Comparison of ENCODE assay signal across 9 mouse cellular contexts in the genomic region with DNA sequence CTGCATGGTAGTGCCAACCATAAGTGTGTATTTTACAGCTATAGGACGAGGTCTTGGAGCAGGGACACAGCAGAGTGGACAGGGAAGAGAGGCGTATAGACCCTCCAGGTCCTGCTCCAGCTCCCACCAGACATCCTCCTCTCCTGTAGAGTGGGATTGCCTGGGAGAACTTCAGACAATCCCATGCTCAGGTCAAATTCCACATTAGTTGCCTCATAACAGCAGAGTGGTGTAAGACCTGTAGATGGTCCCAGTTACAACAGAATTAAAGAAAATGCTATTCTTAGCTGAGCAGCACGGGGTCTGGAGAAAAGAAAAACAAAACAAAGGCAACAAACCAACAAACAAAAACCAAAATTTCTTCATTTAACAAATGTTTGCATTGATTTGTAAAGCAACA. TPM values are rescaled to one million over a fixed set of nuclear protein-coding genes. Genes with fewer than 3 reads are reported as not detected.
A peak's percentile ranks its signal among the peaks of the same experiment; 100 is the strongest.
DNase-seq lines count a peak whose midpoint lies in the region; ATAC-seq and TF ChIP-seq lines count a peak whose summit lies in the region.
"Had no signal": no experiment of that assay in that cellular context is flagged by ENCODE, and none has a peak within 500 bp of the region (broad histone marks: within the 10 kb centered on the region; RNA-seq: fewer than 3 reads in every experiment).

No protein-coding gene starts in this region.

- H3K27ac ChIP-seq in forebrain, postnatal 0 days (ENCODE audit: low read depth, low read length), result no peak overlapping the region
- no peak overlapping the region for H3K27ac ChIP-seq in forebrain, embryonic 14.5 days (ENCODE audit: low read depth, low read length)
- no peak overlapping the region for H3K27ac ChIP-seq in liver, embryonic 12.5 days
- H3K27ac ChIP-seq in liver, embryonic 15.5 days (replicated peaks), result peak overlapping the region; percentile 34; the same call in 1 of the 2 replicates
- no peak overlapping the region for H3K27ac ChIP-seq in stomach, embryonic 15.5 days
- no peak overlapping the region for H3K27ac ChIP-seq in kidney, embryonic 14.5 days (ENCODE audit: low read depth, low read length)

- no peaks in the 10 kb centered on the region for H3K9me3 ChIP-seq in forebrain, postnatal 0 days (ENCODE audit: low read length)
- no peaks in the 10 kb centered on the region for H3K9me3 ChIP-seq in forebrain, embryonic 14.5 days (replicated peaks; ENCODE audit: control insufficient read depth, low read length)
- H3K9me3 ChIP-seq in liver, embryonic 12.5 days (replicated peaks), result no peaks in the 10 kb centered on the region
- no peaks in the 10 kb centered on the region for H3K9me3 ChIP-seq in liver, embryonic 15.5 days (replicated peaks)
- no peaks in the 10 kb centered on the region for H3K9me3 ChIP-seq in stomach, embryonic 15.5 days
- H3K9me3 ChIP-seq in kidney, embryonic 14.5 days (ENCODE audit: control insufficient read depth, low read length), result no peaks in the 10 kb centered on the region

- no peak overlapping the region for H3K4me3 ChIP-seq in forebrain, postnatal 0 days (ENCODE audit: low read depth, low read length)
- no peak overlapping the region for H3K4me3 ChIP-seq in forebrain, embryonic 14.5 days (ENCODE audit: low read depth, low read length)
- H3K4me3 ChIP-seq in liver, embryonic 12.5 days, result no peak overlapping the region
- H3K4me3 ChIP-seq in liver, embryonic 15.5 days (replicated peaks), result peak overlapping the region; percentile 63
- peak overlapping the region; percentile 60 for H3K4me3 ChIP-seq in stomach, embryonic 15.5 days (replicated peaks)
- H3K4me3 ChIP-seq in kidney, embryonic 14.5 days (ENCODE audit: low read length), result no peak overlapping the region

- H3K4me1 ChIP-seq in forebrain, postnatal 0 days (ENCODE audit: insufficient read depth), result peaks cover 14% of the 10 kb centered on the region
- peaks cover 12% of the 10 kb centered on the region; the same call in 1 of the 2 replicates for H3K4me1 ChIP-seq in forebrain, embryonic 14.5 days (ENCODE audit: control insufficient read depth, insufficient read depth, low read length)
- peaks cover 68% of the 10 kb centered on the region for H3K4me1 ChIP-seq in liver, embryonic 12.5 days
- peaks cover 63% of the 10 kb centered on the region for H3K4me1 ChIP-seq in liver, embryonic 15.5 days (replicated peaks)
- peaks cover 9% of the 10 kb centered on the region; the same call in 1 of the 2 replicates for H3K4me1 ChIP-seq in stomach, embryonic 15.5 days
- H3K4me1 ChIP-seq in kidney, embryonic 14.5 days (ENCODE audit: control insufficient read depth, insufficient read depth, low read length), result peaks cover 11% of the 10 kb centered on the region

- no peak for DNase-seq in forebrain, postnatal 0 days
- DNase-seq in forebrain, embryonic 14.5 days (ENCODE audit: low spot score), result no peak
- DNase-seq in liver, result no peak
- DNase-seq in urinary bladder, postnatal 14 days (ENCODE audit: low spot score), result no peak
- DNase-seq: kidney, postnatal 10 days had no signal

- no peak for TF ChIP-seq CTCF in forebrain, postnatal 0 days (IDR thresholded peaks at IDR 0.05; ENCODE audit: low read depth)

- H3K9ac ChIP-seq in forebrain, postnatal 0 days, result no peak overlapping the region
- no peak overlapping the region for H3K9ac ChIP-seq in forebrain, embryonic 14.5 days (ENCODE audit: low read length)
- no peak overlapping the region for H3K9ac ChIP-seq in liver, embryonic 12.5 days
- no peak overlapping the region for H3K9ac ChIP-seq in liver, embryonic 15.5 days
- no peak overlapping the region for H3K9ac ChIP-seq in stomach, embryonic 15.5 days
- no peak overlapping the region for H3K9ac ChIP-seq in kidney, embryonic 14.5 days (ENCODE audit: low read depth, low read length)

- 81% methylated on average over 3 of the region's 3 CpGs for WGBS in forebrain, postnatal 0 days
- 70% methylated on average over 3 of the region's 3 CpGs for WGBS in forebrain, embryonic 14.5 days
- 61% methylated on average over 3 of the region's 3 CpGs for WGBS in liver, embryonic 12.5 days (ENCODE audit: insufficient replicate concordance)
- WGBS in liver, embryonic 15.5 days (ENCODE audit: insufficient replicate concordance), result 61% methylated on average over 3 of the region's 3 CpGs
- 71% methylated on average over 3 of the region's 3 CpGs for WGBS in stomach, embryonic 15.5 days
- 83% methylated on average over 3 of the region's 3 CpGs for WGBS in kidney, embryonic 14.5 days

- peak overlapping the region; percentile 66; the same call in 1 of the 2 replicates for H3K4me2 ChIP-seq in forebrain, postnatal 0 days (ENCODE audit: low read depth)
- no peak overlapping the region; the same call in 1 of the 2 replicates for H3K4me2 ChIP-seq in forebrain, embryonic 14.5 days (ENCODE audit: low read length)
- peak overlapping the region; percentile 77 for H3K4me2 ChIP-seq in liver, embryonic 12.5 days
- peak overlapping the region; percentile 75 for H3K4me2 ChIP-seq in liver, embryonic 15.5 days
- peak overlapping the region; percentile 68 for H3K4me2 ChIP-seq in stomach, embryonic 15.5 days
- no peak overlapping the region; the same call in 1 of the 2 replicates for H3K4me2 ChIP-seq in kidney, embryonic 14.5 days (replicated peaks; ENCODE audit: low read depth, low read length)

- H3K36me3 ChIP-seq in forebrain, postnatal 0 days (ENCODE audit: insufficient read depth), result no peaks in the 10 kb centered on the region
- H3K36me3 ChIP-seq in forebrain, embryonic 14.5 days (ENCODE audit: control insufficient read depth, insufficient read depth, low read length), result no peaks in the 10 kb centered on the region
- no peaks in the 10 kb centered on the region for H3K36me3 ChIP-seq in liver, embryonic 12.5 days
- no peaks in the 10 kb centered on the region for H3K36me3 ChIP-seq in liver, embryonic 15.5 days (replicated peaks)
- H3K36me3 ChIP-seq in stomach, embryonic 15.5 days, result no peaks in the 10 kb centered on the region
- H3K36me3 ChIP-seq in kidney, embryonic 14.5 days (ENCODE audit: control insufficient read depth, insufficient read depth, low read length), result no peaks in the 10 kb centered on the region

- ATAC-seq in forebrain, postnatal 0 days, result no peak
- ATAC-seq in forebrain, embryonic 14.5 days, result no peak
- no peak for ATAC-seq in liver, embryonic 12.5 days
- ATAC-seq in liver, embryonic 15.5 days (ENCODE audit: insufficient read depth), result 0 out of 2 replicates have a peak, but pooled peaks have one; percentile 26
- ATAC-seq in stomach, embryonic 15.5 days (ENCODE audit: insufficient read depth, low FRiP score, low read depth), result no peak
- no peak for ATAC-seq in kidney, embryonic 14.5 days (ENCODE audit: low FRiP score, low TSS enrichment)

- no peaks in the 10 kb centered on the region for H3K27me3 ChIP-seq in forebrain, postnatal 0 days (ENCODE audit: insufficient read depth, low read length)
- H3K27me3 ChIP-seq in forebrain, embryonic 14.5 days (replicated peaks; ENCODE audit: control insufficient read depth, insufficient read depth, low read length), result no peaks in the 10 kb centered on the region
- no peaks in the 10 kb centered on the region for H3K27me3 ChIP-seq in liver, embryonic 12.5 days (replicated peaks)
- no peaks in the 10 kb centered on the region for H3K27me3 ChIP-seq in liver, embryonic 15.5 days
- no peaks in the 10 kb centered on the region for H3K27me3 ChIP-seq in stomach, embryonic 15.5 days (replicated peaks)
- H3K27me3 ChIP-seq in kidney, embryonic 14.5 days (ENCODE audit: control insufficient read depth, insufficient read depth, low read length), result no peaks in the 10 kb centered on the region

RNA-seq across cellular contexts. Expression of a gene that starts 2.3 kb away (rescaled TPM):
- 49.2 and 53.5 TPM in 2 replicates for total RNA-seq in forebrain, postnatal 0 days (2014; rRNA removed)
- 60.2 and 60.8 TPM in 2 replicates for polyA plus RNA-seq in forebrain, postnatal 0 days (2015; fragmentation: Nextera tagmentation; extraction: Ambion mirVana)
- 37.3 and 37.7 TPM in 2 replicates for polyA plus RNA-seq in forebrain, embryonic 14.5 days (2014; fragmentation: Nextera tagmentation; extraction: Ambion mirVana)
- polyA plus RNA-seq in liver, embryonic 12.5 days (2016; fragmentation: Nextera tagmentation; extraction: Ambion mirVana), result 21.6 and 23.0 TPM in 2 replicates
- polyA plus RNA-seq in liver, embryonic 15.5 days (2015; fragmentation: Nextera tagmentation; extraction: Ambion mirVana), result 45.5 and 47.3 TPM in 2 replicates
- 88.3 and 91.7 TPM in 2 replicates for polyA plus RNA-seq in stomach, embryonic 15.5 days (2015; fragmentation: Nextera tagmentation; extraction: Ambion mirVana)
- polyA plus RNA-seq in kidney, embryonic 14.5 days (2014; fragmentation: Nextera tagmentation; extraction: Ambion mirVana), result 36.4 and 42.5 TPM in 2 replicates

Comparison
In these comparisons a context has a peak if more than half of its experiments do, and no peak if none do; other contexts are left out.
1. H3K4me2 ChIP-seq: peak in forebrain, postnatal 0 days (single experiment), liver, embryonic 12.5 days (single experiment), liver, embryonic 15.5 days (single experiment) and stomach, embryonic 15.5 days (single experiment); none in forebrain, embryonic 14.5 days (single experiment) and kidney, embryonic 14.5 days (single experiment).
2. H3K4me3 ChIP-seq: peak in liver, embryonic 15.5 days (single experiment) and stomach, embryonic 15.5 days (single experiment); none in forebrain, postnatal 0 days (single experiment), forebrain, embryonic 14.5 days (single experiment), liver, embryonic 12.5 days (single experiment) and kidney, embryonic 14.5 days (single experiment).